Mouse (Mus musculus): ENCODE measurements around the gene Csrp1.

GRCm38 (mm10) chr1:135799109-135799627, 79.3 kb downstream of the Csrp1 start:
- TF ChIP-seq CTCF (IDR thresholded peaks at IDR 0.05; ENCODE audit: control insufficient read depth, insufficient read depth, insufficient replicate concordance, low read depth, low read length) (no peak), POLR2A (IDR thresholded peaks at IDR 0.05; ENCODE audit: control insufficient read depth, low read depth, low read length) (no peak)

Data from testis, adult 2 months (tissue).